Mouse (Mus musculus): ENCODE results near the gene H60b. TPM values are rescaled to one million over a fixed set of nuclear protein-coding genes. Genes with fewer than 3 reads are reported as not detected.

The H60b gene
- polyA plus RNA-seq, 1 experiment from 2014 or later: 0.19 TPM

DNA sequence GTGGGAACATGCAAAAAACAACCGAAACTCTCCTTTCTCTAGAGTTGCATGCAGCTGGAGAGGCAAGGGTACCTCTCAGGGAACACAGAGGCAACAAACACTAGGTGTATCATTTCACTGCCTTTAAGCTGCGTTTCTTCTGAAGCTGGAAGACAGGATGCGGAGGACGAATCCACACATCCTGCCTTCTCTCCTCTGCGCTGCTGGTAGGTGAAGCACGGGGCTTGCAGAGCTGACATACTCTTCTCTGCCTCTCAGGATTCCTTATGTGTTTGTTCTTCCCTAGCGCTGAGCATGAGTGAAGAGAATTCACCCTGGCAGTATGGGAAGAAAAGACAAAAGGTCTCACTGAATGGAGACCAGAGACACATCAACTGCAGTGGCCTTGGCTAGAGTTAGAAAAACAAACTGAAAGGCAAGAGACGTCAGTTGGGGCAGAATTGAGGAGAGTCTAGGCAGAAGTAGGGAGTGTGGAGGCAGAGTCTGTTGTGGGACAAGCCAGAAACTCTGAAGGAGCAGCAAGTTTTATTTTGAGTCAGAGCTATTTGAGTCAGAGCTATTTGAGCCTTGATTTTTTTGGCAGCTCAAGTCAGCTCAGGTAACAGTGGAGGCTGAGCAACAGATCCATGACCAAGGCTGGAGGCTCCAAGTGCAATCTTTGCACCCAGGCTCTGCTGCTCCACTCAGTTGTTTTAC is 139.5 kb downstream of the H60b start:
- DNase-seq (ENCODE audit: low spot score) (no peak), ATAC-seq (no peak)
- 40% methylated on average over 8 of the region's 8 CpGs for whole genome bisulfite sequencing
- Histone ChIP-seq H3K36me3 (ENCODE audit: insufficient read depth, low read length) (no peaks in the 10 kb centered on the region), H3K27ac (ENCODE audit: low read length) (no peak overlapping the region), H3K9me3 (ENCODE audit: low read length) (no peaks in the 10 kb centered on the region), H3K9ac (replicated peaks; ENCODE audit: low read depth) (no peak overlapping the region), H3K4me2 (replicated peaks; ENCODE audit: low read depth, low read length) (no peak overlapping the region), H3K4me3 (ENCODE audit: low read depth, low read length) (no peak overlapping the region), H3K27me3 (replicated peaks; ENCODE audit: insufficient read depth, low read length) (no peaks in the 10 kb centered on the region), H3K4me1 (ENCODE audit: insufficient read depth, low read depth, low read length) (no peaks in the 10 kb centered on the region)
- no peak for TF ChIP-seq EP300 (IDR thresholded peaks at IDR 0.05)
- TF ChIP-seq CTCF (IDR thresholded peaks at IDR 0.05): no peak

GRCm38 (mm10) chr10:22299324-22299723 is 140.9 kb downstream of the H60b start:
- no peaks in the 10 kb centered on the region for H3K36me3 ChIP-seq (ENCODE audit: insufficient read depth, low read length)
- DNase-seq (ENCODE audit: low spot score) (no peak), ATAC-seq (no peak)
- TF ChIP-seq EP300 (IDR thresholded peaks at IDR 0.05) (no peak), CTCF (IDR thresholded peaks at IDR 0.05) (no peak)
- H3K4me3 ChIP-seq (ENCODE audit: low read depth, low read length): no peak overlapping the region
- no peaks in the 10 kb centered on the region for H3K4me1 ChIP-seq (ENCODE audit: insufficient read depth, low read depth, low read length)
- H3K4me2 ChIP-seq (replicated peaks; ENCODE audit: low read depth, low read length): no peak overlapping the region
- 52% methylated on average over 2 of the region's 2 CpGs for WGBS
- H3K9me3 ChIP-seq (ENCODE audit: low read length): no peaks in the 10 kb centered on the region
- H3K27me3 ChIP-seq (replicated peaks; ENCODE audit: insufficient read depth, low read length): no peaks in the 10 kb centered on the region
- no peak overlapping the region for H3K27ac ChIP-seq (ENCODE audit: low read length)
- H3K9ac ChIP-seq (replicated peaks; ENCODE audit: low read depth): no peak overlapping the region

DNA sequence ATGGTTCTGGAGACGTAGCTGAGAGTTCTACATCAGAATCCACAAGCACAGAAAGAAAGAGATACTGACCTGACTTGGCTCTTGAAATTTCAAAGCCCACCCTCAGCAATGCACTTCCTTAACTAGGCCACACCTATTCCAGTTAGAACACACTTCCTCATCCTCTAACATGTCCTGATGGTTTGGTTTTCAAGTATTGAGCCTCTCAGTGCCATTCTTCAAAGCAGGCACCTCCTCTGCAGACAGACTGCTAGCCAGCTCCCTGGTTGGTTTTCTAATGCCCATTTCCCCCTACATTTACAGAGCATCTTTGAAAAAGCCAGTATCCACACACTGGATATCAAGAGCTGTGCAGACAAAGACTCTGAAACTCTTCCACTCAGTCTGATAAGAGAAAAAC is 143.3 kb downstream of the H60b start:
- no peaks in the 10 kb centered on the region for H3K27me3 ChIP-seq (replicated peaks; ENCODE audit: insufficient read depth, low read length)
- H3K36me3 ChIP-seq (ENCODE audit: insufficient read depth, low read length): no peaks in the 10 kb centered on the region
- no peak overlapping the region for H3K4me3 ChIP-seq (ENCODE audit: low read depth, low read length)
- H3K27ac ChIP-seq (ENCODE audit: low read length): no peak overlapping the region
- TF ChIP-seq CTCF (IDR thresholded peaks at IDR 0.05): no peak
- TF ChIP-seq EP300 (IDR thresholded peaks at IDR 0.05): no peak
- no peak overlapping the region for H3K4me2 ChIP-seq (replicated peaks; ENCODE audit: low read depth, low read length)
- ATAC-seq: no peak
- no peak for DNase-seq (ENCODE audit: low spot score)
- no peak overlapping the region for H3K9ac ChIP-seq (replicated peaks; ENCODE audit: low read depth)
- WGBS: 58% methylated on average over 1 of the region's 1 CpGs
- H3K4me1 ChIP-seq (ENCODE audit: insufficient read depth, low read depth, low read length): no peaks in the 10 kb centered on the region
- no peaks in the 10 kb centered on the region for H3K9me3 ChIP-seq (ENCODE audit: low read length)

DNA sequence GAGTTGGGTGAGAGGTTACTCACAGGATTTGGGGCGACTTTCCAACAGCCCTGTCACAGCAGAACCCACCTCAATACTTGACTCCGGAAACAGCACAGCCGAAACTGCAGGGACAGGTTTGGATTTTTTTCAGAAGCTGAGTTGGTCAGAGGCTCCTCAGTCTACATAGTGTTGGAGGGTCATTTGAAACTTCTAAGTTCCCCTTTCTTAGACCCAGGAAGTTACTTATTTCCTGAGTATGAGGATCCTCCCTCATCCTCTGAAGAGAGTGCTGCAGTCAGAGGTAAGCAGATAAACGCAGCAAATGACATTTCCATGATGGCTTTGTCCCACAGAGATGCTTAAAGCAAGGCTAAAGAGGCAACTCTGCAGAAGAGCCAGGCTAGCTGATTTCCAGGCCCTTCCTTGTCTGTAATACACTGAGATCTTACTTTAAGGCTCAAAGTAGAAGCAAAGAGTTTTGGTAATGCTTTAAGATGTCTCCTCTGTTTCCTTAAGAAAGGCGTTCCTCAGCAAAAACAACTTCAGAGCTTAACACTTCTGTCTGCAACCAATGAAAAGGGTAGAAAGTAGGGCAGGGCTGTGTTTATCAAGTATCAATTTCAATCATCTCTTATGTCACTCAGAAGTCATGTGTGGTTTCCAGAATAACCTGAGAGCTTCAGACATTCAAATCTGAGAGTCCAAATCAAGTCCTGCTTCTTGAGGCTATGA is 144.1 kb downstream of the H60b start:
- no peaks in the 10 kb centered on the region for H3K36me3 ChIP-seq (ENCODE audit: insufficient read depth, low read length)
- H3K27ac ChIP-seq (ENCODE audit: low read length): no peak overlapping the region
- no peaks in the 10 kb centered on the region for H3K4me1 ChIP-seq (ENCODE audit: insufficient read depth, low read depth, low read length)
- DNase-seq (ENCODE audit: low spot score) (no peak), ATAC-seq (no peak)
- H3K27me3 ChIP-seq (replicated peaks; ENCODE audit: insufficient read depth, low read length): no peaks in the 10 kb centered on the region
- H3K9ac ChIP-seq (replicated peaks; ENCODE audit: low read depth): no peak overlapping the region
- no peak overlapping the region for H3K4me2 ChIP-seq (replicated peaks; ENCODE audit: low read depth, low read length)
- WGBS: 68% methylated on average over 5 of the region's 5 CpGs
- H3K4me3 ChIP-seq (ENCODE audit: low read depth, low read length): no peak overlapping the region
- TF ChIP-seq EP300 (IDR thresholded peaks at IDR 0.05): no peak
- TF ChIP-seq CTCF (IDR thresholded peaks at IDR 0.05): no peak
- no peaks in the 10 kb centered on the region for H3K9me3 ChIP-seq (ENCODE audit: low read length)

DNA sequence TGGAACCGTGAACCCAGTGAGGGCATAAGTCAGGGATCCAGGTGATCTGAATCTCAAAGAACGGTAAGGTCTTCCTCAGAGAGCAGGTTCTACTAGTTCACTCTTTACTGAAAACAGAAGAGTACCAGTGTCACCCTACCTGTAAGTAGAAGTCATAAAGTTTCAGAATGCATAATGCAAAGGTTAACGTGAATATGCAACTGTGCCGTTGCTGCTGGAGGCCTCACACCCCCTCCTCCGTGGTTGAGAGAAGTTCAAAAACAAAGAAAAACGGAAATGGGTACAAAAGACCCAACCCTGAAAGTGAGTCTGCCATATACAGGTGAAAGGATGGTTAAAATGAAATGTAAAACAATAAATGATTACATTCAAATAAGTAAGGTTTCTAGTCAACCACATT is 145.3 kb downstream of the H60b start:
- TF ChIP-seq CTCF (IDR thresholded peaks at IDR 0.05) (no peak), EP300 (IDR thresholded peaks at IDR 0.05) (no peak)
- H3K9ac ChIP-seq (replicated peaks; ENCODE audit: low read depth): no peak overlapping the region
- no peaks in the 10 kb centered on the region for H3K36me3 ChIP-seq (ENCODE audit: insufficient read depth, low read length)
- 79% methylated on average over 6 of the region's 6 CpGs for WGBS
- H3K9me3 ChIP-seq (ENCODE audit: low read length): no peaks in the 10 kb centered on the region
- no peak overlapping the region for H3K27ac ChIP-seq (ENCODE audit: low read length)
- no peak for ATAC-seq
- no peaks in the 10 kb centered on the region for H3K27me3 ChIP-seq (replicated peaks; ENCODE audit: insufficient read depth, low read length)
- H3K4me3 ChIP-seq (ENCODE audit: low read depth, low read length): no peak overlapping the region
- no peaks in the 10 kb centered on the region for H3K4me1 ChIP-seq (ENCODE audit: insufficient read depth, low read depth, low read length)
- no peak overlapping the region for H3K4me2 ChIP-seq (replicated peaks; ENCODE audit: low read depth, low read length)
- DNase-seq (ENCODE audit: low spot score): no peak

DNA sequence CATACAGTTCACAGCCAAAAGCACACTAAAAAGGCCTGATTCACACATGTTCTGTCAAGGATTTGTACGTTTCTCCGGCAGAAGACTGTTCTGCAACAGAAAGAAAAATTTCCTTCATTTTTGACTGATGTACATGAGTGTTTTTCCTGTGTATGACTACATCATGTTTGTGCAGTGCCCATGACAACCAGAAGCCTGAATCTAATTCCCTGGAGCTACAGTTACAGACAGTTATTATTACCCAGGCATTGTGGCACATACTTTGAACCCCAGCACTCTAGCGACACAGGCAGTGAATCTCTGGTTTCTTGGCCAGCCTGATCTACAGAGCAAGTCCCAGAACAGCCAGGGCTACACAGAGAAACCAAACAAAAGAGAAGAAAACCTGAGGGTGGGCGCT is 147.4 kb downstream of the H60b start:
- Histone ChIP-seq H3K9me3 (ENCODE audit: low read length) (no peaks in the 10 kb centered on the region), H3K27ac (ENCODE audit: low read length) (no peak overlapping the region), H3K9ac (replicated peaks; ENCODE audit: low read depth) (no peak overlapping the region), H3K36me3 (ENCODE audit: insufficient read depth, low read length) (no peaks in the 10 kb centered on the region), H3K4me1 (ENCODE audit: insufficient read depth, low read depth, low read length) (no peaks in the 10 kb centered on the region), H3K4me3 (ENCODE audit: low read depth, low read length) (no peak overlapping the region), H3K27me3 (replicated peaks; ENCODE audit: insufficient read depth, low read length) (no peaks in the 10 kb centered on the region), H3K4me2 (replicated peaks; ENCODE audit: low read depth, low read length) (no peak overlapping the region)
- 80% methylated on average over 4 of the region's 4 CpGs for WGBS
- DNase-seq (ENCODE audit: low spot score) (no peak), ATAC-seq (no peak)
- TF ChIP-seq CTCF (IDR thresholded peaks at IDR 0.05) (no peak), EP300 (IDR thresholded peaks at IDR 0.05) (no peak)
